Mouse (Mus musculus): ENCODE results near the gene Nradd.

The Nradd gene

DNA sequence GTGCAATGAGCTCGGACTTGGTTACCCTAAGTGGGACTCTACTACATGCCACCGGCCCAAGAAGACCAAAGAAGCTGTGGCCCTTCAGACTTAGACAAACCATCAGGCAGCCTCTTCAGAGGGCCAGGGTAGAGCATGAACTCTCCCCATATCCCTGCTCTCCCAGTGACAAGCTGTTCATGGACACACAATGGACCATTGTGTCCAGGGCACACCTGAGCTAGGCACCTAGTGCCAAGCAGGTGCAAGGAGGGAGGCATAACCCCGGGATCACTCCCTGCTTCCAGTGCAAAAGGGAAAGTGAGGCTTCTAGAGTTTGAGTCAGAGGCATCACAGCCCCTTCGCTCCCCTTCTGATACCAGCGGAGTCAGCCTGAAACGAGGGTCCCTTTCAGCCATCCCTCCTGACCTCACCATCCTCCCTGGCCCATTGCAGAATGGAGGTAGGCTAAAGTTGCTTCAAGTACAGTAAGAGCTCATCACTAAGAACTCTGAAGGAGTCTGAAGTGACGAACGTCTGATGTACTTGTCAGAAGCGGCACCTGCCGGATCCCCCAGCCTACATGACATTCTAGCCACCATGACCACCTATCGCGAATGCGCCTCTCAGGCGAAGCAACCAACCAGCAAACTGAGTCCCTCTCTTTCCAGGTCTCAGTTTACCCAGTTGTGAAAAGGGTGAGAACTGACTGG, 28.9 kb upstream of the Nradd start:
- no peak for DNase-seq (ENCODE audit: low read depth)

DNA sequence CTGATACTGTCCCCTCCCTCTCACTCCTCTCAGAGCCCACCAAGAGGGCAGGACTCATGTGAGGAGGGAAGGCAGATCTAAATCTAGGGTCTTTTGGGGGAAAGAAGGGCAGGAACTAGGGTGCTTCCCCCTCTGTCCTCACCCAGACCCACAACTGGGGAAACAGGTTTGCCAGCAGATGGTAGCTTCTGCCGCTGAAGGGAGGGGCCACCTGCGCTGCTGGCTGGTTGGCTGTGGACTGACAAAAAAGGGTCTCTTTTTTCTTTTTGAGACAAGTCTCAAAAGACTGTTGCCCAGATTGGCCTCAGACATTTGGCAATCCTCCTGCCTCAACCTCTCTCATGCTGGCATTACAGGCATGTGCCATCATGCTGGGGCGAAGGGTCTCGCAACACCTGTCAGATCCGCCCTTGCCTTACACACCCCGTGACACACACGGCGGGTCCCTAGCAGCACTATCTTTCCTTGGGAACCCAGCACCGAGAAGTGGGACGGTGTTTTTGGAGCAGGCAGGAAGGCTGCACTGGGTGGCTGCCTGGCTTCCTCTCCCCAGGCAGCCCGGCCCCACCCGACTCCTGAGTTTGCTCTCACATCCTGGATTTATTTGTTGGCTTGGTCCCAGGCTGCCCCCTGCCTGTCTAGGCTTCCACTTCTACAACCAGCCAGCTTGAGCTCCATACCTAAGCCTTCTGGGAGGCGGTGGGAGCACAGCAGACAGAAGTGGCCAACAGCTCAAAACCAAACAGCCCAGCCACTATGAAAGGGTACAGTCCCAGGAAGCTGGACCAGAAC, 27.9 kb upstream of the Nradd start:
- DNase-seq (ENCODE audit: low read depth) = no peak

DNA sequence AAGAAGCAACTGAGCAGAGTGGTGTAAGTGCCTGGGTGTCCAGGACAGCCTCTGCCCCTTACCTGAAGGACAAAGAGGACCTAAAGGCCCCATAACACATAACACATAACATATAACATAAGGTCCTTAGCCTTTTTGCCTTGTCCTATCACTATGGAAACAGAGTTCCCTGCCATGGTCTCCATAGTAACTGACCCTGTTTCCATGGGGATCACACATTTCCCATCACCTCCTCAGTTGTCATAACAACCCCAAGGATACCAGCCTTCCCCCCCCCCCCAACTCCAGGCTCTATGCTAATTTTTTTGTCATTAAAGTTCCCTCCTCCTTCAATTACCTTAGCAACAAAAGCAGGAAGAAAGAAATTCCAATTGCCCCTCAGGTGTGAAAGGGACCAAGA, 25.5 kb upstream of the Nradd start:
- no peak for DNase-seq (ENCODE audit: low read depth)

DNA sequence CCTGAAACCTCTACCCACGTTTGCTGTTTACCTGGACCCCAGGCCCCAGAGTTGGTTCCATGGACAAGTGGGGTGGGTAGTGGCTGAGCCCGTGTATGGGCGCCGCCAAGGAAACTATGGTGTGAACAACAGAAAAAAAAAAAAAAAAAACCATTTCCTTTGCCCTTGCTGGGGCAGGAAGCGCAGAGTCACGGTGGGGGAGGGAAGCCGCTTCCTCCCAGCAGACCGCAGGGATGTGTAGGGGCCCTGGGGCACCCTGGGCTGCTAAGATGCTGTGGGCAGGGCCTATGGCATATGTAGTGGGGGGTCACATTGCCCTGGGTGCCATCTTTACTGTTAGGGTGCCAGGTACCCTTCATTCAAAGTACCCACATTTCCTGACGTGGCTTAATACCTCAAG, 21.0 kb upstream of the Nradd start:
- DNase-seq (ENCODE audit: low read depth) = peak; percentile 34

DNA sequence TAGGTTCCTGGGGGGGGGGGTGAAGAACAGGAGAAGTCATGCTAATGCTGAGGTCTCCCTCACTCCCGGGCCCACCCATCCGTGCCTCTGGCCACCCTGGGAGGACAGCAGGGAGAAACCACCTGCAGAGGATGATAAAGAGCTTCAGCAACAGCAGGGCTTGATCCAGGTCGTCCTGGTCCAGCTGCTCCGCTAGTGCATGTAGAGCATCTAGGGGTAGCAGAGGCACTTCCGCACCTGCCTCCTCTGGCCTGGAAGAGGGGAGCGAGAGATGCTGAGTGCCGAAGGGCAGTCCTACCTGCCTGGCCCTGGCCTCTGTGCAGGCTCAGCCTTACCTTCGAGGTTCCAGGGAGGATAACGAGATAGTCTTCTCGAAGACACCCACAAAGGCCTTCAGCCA, 20.0 kb upstream of the Nradd start:
- DNase-seq (ENCODE audit: low read depth) = no peak

DNA sequence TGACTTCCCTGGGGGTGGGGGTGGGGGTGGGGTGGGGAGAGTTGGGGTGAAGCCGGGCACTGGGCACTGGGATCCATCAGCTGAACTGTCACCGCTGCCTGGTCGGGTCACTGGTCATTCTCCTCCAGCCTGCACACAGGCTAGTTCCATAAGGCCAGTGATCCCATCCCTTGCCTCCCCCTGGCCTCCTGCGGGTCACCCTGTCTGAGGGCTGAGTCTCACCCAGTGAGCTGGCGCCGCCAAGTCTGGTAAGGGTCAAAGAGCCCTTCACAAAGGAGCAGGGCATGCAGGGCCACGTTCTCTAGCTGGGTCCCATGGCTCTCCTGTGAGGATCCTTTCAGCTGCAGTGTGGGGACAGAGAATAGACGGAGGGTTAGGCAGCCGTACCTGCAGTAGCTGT, 19.5 kb upstream of the Nradd start:
- no peak for DNase-seq (ENCODE audit: low read depth)

DNA sequence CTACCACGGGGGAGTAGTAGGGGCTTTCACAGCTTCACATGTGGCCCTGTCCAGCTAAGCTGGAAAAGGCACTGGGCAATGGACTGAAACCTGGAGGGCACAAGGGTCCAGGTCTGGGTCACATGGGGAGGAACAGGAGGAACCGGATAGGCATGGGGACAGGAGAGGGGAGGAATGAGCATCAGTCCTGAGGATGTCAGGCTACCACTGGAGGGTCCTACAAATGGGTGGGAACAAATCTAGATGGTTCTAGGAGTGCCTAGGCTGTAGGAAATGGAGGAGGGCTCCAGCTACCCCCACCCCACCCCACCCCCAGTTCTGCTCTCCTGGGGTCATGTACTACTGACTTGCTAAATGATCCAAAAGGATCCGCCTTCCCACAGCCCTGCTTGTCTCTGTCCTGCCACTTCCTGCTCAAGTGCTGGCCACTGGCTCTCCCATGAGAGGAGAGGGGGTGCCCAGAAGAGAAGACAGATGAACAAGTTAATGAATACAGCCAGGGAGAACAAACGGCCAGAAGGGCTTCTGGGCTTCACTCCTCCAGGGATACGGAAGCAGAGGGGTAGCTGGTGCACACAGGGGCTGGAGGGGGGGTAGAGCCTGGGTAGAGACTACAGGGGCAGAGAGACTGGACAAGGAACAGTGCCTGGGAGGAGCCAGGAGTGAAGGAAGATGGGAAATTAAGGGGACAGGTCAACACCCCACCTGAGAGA, 18.7 kb upstream of the Nradd start:
- DNase-seq (ENCODE audit: low read depth) = no peak

DNA sequence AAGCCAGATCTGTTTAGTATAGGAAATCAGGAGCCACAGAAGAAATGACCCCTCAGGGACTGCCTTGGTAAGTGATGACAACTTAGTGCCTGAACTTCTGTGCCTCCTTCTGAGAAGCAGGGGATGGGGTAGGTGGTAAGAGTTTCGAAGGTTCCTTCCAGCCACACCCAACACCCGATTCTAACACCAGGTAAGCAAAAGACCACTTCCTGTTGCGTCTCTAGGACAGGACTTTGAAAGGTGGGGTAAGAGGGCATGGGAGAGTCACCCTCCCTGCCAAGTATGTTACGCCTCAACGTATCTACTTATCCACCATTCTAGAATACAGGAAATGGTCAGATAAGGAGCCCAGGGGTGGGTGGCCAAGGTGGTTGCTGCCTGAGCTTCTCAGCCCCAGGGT, 16.8 kb upstream of the Nradd start:
- no peak for DNase-seq (ENCODE audit: low read depth)

DNA sequence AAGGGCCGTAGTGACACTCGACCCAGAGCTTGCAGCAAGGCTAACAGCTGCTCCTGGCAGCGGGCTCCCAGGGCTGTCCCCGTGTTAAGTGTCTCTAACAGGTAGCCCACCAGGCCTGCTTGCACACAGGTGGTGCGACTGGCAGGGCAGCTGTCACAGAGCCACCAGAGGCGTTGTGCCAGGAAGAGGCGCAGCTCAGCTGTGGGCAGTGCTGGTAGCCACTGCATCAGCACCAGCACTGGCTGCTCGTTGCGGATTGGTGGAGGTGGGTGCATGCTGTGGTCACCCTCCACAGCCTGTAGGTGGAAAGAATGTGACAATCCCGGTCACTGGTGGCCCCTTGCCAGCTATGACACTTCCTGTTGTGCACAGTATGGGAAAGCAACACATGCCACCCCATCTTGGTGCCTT, 14.4 kb upstream of the Nradd start:
- DNase-seq (ENCODE audit: low read depth) = no peak

DNA sequence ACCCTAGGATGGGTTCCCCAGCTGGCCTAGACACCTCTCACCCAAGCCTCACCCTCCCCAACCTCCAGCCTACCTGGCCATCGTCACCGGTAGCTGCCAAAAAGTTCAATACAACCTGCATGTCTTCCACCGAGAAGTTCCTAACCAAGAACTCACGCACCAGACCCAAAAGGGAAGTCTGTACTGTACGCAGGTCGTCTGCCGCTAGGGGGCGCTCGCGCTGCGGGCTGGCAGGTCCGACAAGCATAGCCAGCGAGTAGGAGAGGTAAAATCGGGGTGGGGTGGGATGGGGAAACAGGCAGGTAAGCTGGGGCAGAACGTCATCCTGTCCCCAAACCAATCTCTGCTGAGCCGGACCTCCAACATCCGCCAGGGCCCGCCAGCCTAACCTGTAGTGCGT, 11.0 kb upstream of the Nradd start:
- peak; percentile 80 for DNase-seq (ENCODE audit: low read depth)

DNA sequence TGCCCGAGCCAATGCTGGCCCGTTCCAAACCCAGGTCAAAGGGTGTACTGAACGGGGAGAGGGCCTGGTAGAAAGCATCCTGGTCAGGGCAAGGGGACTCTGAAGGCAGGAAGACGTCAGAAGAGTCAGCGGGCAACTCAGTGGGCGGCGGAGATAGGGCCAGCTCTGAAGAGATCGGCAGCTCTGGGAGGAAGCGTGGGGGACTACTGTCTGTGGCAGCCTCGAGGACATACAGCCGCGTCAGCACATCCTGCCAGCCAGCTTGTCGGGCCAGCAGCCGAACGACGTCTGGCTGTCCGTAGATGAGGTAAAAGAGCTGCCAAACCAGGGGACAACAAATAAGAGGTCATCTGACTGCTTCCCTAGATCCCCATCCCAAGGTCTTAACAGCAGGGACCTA, 9.6 kb upstream of the Nradd start:
- no peak for DNase-seq (ENCODE audit: low read depth)

DNA sequence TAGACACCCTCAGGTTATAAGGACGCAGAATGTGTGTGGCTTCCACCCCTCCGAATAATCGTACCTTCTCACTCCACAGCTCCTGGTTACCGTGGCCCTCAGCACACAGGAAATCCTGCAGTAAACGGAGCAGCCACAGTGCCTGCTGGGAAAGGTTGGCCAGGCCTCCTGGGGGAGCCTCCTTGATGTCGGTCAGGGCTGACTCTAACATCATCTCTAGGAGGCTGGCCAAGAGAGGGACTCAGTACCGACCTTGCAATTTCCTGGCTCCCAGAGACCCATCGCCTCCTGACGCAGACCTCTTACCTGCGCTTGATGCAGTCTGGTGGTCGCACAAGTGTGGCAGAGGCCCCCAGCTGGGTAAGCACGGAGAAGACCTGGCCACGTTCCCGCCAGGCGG, 8.4 kb upstream of the Nradd start:
- no peak for DNase-seq (ENCODE audit: low read depth)

DNA sequence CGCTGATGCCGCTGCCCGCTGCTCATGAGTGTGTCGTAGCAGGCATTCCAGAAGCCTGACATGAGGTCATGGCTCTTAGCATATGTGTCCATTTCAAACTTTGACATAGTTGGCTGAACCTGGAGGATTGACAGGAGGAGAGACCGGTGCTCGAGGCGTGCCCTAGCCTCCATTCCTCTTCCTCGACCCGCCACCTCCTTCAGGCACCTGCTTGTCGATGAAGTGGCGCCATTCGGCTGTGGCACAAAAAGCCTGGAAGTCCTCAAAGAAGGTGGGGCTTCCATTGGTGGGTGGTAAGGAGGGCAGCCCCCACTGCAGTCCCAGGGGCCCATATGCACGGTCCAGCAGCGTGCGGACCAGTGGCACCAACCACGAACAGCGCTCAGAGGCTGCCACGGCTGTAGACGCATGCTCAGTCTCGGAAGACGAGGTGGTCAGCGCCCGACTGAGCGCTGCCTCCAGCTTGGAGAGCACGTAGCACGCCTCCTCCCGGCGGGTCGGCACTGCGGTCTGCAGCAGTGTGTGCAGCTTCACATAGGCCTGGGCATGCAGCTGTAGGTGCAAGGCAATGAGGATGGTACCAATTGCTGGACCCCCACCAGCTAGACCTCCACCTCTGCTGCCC, 7.5 kb upstream of the Nradd start:
- DNase-seq (ENCODE audit: low read depth) = no peak

DNA sequence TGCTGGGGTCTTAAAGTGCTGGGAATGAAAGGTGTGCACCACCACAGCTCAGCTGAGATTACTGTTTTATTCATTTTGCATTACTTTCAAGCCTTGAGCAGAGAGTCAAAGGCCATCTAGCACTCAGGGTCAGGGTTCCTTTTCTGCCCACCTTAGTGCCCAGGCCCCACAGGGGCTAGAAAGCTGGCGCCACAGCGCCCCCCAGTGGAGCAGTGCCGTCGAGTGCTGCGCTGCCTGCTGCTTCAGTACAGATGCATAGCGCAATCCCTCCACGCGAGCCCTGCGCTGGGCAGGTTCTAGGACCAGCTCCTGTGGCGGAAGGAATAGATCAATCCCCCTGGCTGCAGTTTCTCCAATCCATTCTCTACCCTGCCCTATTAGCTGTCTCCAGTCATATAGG, 6.9 kb upstream of the Nradd start:
- peak; percentile 43 for DNase-seq (ENCODE audit: low read depth)

DNA sequence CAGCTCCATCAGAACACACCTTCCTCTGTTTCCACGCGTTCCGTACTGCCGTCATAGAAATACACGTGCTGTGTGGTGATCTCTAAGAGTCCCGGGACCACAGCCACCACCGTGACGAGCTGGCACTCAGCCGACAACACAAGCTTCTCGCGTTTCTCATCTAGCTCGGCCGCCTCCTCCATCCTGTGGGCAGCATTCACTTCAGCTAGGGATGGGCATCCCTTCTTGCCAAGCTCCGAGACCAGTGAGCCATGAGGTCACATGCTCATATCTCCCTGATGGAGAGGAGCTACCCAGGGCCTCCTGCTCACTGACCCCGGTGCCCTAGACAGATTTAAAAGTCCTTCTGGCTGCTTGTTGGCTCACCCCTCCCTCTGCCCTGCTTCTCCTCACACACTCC, 5.9 kb upstream of the Nradd start:
- no peak for DNase-seq (ENCODE audit: low read depth)

DNA sequence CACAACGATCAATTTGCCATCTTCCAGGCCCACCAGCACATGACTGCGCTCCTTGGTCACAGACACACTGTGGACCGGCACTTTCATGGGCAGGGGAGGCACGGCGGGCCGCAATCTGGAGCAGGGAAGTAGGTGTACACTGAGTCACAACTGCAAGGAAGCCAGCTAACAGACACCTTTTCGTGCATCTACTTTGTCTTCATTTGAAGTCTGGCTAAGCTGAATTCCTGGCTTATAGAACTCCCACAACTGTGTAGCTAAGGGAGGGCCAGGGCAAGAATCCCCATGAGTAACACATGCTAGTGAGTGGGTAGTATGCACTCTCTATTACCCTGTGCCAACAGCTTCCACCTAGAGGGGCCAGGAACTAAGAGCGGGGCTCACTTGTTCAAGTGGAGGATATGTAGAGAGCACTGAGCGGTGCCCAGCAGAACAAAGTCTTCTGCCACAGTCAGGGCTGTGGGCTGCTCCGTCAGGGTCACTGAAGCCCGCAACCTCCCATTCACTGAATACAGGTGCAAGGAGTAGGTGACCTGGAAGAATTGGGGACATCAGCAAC, 1.2 kb upstream of the Nradd start:
- no peak for DNase-seq (ENCODE audit: low read depth)

DNA sequence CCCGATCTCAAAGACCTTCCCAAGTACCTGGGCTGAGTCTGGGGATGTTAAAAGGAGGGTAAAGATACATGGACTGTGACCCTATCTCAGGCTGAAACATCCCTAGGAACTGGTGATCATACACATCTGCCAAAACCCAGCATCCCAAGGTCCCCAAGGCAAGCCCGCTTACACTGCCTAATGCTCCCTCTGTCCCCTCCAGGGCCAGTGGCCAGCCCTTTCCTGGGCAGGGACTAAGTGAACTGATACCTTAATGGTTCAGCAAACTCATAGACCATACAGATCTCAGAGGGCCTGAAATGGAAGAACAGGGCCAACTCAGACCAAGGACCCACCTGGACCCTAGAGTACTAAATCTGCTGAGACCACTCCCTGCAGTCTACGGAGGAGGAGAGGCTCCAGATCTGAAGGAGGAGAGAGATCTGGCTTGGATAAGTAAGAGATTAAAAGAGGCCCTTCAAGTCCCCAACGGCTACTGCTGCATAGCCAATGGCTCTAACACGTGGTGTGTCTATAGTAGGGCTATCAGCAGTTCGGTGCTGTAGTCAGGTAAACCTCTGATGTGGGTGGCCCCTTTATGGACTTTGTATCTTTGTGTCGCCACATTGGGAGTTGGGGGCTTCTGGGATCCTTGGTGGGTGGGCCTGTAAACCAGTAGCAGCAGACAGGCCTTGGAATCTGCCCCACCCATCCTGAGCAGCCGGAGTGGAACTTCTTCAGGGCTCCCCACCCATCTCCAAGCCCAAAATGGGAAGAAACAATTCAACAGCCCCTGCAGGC, 646 bp downstream of the Nradd start:
- DNase-seq (ENCODE audit: low read depth) = no peak

DNA sequence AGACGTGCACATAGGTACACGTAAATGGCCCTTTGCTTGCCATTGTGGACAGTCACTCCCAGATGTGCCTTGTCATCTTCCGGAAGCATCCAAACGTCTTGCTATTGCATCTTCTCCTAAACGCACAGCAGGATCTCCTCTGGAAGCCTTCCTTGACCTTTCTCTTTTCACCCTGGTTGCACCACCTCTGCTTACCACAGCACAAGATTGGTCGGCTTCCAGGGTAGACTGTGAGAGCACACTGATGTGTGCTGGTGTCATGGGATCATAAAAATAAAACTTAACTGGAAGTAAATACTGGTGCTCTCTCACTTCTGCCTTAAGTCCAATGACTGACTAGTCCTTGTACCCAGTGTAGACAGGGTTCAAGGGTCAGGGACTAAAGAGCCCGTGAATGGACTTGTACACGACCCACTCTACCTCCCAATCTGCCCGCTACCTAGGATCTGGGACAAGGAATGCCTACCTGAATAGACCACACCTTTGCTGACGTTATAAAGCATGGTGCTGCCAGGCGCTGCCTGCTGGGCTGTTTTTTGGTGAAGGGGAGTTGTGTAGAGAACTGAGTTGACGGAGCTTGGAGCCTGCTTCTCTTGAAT, 1.5 kb downstream of the Nradd start:
- no peak for DNase-seq (ENCODE audit: low read depth)

DNA sequence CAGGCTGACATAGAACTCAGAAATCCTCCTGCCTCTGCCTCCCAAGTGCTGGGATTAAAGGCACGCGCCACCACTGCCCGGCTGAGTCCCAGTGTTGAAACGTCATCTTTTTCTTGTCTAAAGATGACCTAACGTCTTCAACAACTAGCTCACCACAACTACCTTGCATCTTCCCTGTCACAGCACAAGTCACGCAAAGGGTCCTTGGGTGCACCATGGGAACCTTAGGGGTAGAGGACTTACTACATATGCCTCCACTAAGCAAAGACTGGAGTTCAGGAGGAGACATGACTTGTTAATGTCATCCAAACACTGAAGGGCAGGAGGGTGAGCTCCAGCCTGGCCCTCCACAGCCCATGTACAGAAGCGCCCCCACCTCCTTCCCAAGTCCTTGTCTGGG, 3.6 kb downstream of the Nradd start:
- no peak for DNase-seq (ENCODE audit: low read depth)

DNA sequence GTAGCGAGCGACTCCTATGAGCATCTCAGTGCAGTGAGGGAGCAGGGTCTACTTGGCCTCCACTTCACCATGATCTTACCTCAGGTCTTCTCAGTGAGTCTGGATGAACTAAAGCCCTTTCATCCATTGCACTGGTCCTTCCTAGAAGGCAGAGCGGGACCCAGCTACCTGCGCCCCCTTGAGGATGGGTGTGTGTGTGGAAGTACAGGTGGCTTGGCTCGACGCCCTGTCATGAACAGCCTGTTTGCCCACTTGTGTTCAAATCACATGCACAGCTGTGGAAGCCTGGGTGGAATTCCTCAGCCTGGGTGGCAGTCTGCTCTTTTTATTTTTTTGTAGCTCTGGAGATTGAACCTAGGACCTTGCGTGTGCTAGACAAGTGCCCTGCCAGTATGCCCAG, 4.1 kb downstream of the Nradd start:
- no peak for DNase-seq (ENCODE audit: low read depth)

DNA sequence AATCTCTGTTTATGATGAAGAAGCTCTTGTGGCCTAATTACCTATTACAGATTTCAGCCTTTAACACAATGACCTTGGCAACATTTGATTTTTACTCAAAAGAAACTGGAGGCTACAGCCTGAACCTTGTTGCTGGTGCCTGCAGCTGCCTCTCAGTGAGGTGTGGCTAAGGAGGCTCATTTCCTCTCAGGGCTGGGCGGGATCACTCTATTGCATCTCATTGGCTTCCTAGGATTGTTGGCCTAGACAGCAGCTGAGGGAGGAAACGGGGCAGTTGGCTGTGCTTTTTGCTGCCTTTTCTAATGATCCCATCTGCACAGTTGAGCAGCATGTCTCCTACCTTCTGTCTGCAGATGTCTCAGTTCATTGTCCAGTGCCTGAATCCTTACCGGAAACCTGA, 7.2 kb downstream of the Nradd start:
- DNase-seq (ENCODE audit: low read depth) = no peak
